Mouse (Mus musculus): Measurements from ENCODE around the gene Dock2. TPM values are rescaled to one million over a fixed set of nuclear protein-coding genes. Genes with fewer than 3 reads are reported as not detected.
A peak's percentile ranks its signal among the peaks of the same experiment; 100 is the strongest.

Dock2 gene
- polyA plus RNA-seq, 1 experiment from 2014 or later = 0.68 TPM

GRCm38 (mm10) chr11:34184266-34184665, 599.4 kb downstream of the Dock2 start:
- H3K4me1 ChIP-seq = peaks cover 10% of the 10 kb centered on the region; the same call in 1 of the 2 replicates
- H3K9ac ChIP-seq = no peak overlapping the region
- no peaks in the 10 kb centered on the region for H3K27me3 ChIP-seq (replicated peaks)
- H3K36me3 ChIP-seq (replicated peaks) = no peaks in the 10 kb centered on the region
- H3K27ac ChIP-seq = no peak overlapping the region
- no peaks in the 10 kb centered on the region for H3K9me3 ChIP-seq
- H3K4me2 ChIP-seq = no peak overlapping the region
- 68% methylated on average over 2 of the region's 2 CpGs for WGBS
- ATAC-seq (replicated peaks) = no peak
- no peak overlapping the region for H3K4me3 ChIP-seq

GRCm38 (mm10) chr11:34181214-34182117, 602.2 kb downstream of the Dock2 start:
- no peak overlapping the region for H3K27ac ChIP-seq
- no peaks in the 10 kb centered on the region for H3K9me3 ChIP-seq
- WGBS = 20% methylated on average over 8 of the region's 8 CpGs
- H3K4me2 ChIP-seq = no peak overlapping the region
- H3K36me3 ChIP-seq (replicated peaks) = no peaks in the 10 kb centered on the region
- no peak overlapping the region for H3K9ac ChIP-seq
- peaks cover 10% of the 10 kb centered on the region; the same call in 1 of the 2 replicates for H3K4me1 ChIP-seq
- H3K27me3 ChIP-seq (replicated peaks) = no peaks in the 10 kb centered on the region
- no peak overlapping the region for H3K4me3 ChIP-seq
- ATAC-seq (replicated peaks) = peak; percentile 84

GRCm38 (mm10) chr11:34178752-34179151, 604.9 kb downstream of the Dock2 start:
- no peak overlapping the region for H3K4me3 ChIP-seq
- no peaks in the 10 kb centered on the region for H3K9me3 ChIP-seq
- no peak overlapping the region for H3K4me2 ChIP-seq
- H3K4me1 ChIP-seq = peaks cover 10% of the 10 kb centered on the region; the same call in 1 of the 2 replicates
- WGBS = 75% methylated on average over 2 of the region's 2 CpGs
- H3K9ac ChIP-seq = no peak overlapping the region
- no peaks in the 10 kb centered on the region for H3K27me3 ChIP-seq (replicated peaks)
- ATAC-seq (replicated peaks) = no peak
- no peak overlapping the region for H3K27ac ChIP-seq
- no peaks in the 10 kb centered on the region for H3K36me3 ChIP-seq (replicated peaks)

Other genes starting within 250 kb of the Dock2 start
- 3.4 and 3.5 TPM in 2 replicates for gene Spdl1, start 49.7 kb upstream of the Dock2 start, polyA plus RNA-seq (2015; fragmentation: Nextera tagmentation; extraction: Ambion mirVana)

Data from midbrain, embryonic 15.5 days (tissue).